Mouse (Mus musculus) thymus, postnatal 4 days (tissue): ENCODE data around the gene Rpn2.

Experiments used
- DNase-seq: peaks from one replicate; pipeline ENCODE4 v3.0.0; 2021

Gene Rpn2

GRCm38 (mm10) chr2:157278717-157279415 is at the start of gene Rpn2:
Rpn2 (plus strand) TSS chr2:157279017.
- DNase-seq: peak; percentile 97

DNA sequence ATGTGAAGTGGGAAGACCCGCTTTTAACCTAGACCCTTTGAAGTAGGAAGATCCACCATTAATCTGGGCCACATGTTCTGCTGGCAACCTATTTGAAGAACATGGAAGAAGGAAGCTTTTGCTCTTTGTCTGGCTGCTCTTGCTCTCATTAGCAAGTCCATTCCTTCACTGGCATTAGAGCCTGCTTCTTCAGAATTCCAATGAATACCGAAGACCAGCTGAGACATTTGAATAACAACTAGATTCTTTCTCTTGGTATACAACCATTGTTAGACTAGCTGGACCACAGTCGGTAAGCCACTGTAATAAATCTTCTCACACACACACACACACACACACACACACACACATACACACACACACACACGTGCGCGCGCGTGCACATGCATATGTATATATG is 42.9 kb upstream of the Rpn2 start:
- DNase-seq: no peak

DNA sequence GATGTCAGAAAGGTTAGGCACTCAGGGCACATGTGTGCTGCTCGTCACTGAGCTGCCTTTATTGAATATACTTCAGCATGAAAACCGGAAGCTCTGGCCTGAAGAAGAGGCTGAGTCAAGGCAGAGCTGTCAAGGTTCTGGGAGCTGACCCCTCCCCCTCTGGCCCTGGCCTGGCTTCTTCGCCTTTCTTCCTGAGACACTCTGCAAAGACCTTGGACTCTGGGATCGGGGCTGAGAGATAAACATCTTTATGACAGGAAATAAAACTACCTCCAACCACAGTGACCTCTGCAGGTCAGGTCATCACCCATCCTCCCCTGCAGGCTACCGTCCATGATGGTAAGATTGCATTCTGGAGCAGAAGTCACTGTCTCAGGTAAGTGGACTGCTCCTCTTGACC is 33.8 kb upstream of the Rpn2 start:
- DNase-seq: no peak

DNA sequence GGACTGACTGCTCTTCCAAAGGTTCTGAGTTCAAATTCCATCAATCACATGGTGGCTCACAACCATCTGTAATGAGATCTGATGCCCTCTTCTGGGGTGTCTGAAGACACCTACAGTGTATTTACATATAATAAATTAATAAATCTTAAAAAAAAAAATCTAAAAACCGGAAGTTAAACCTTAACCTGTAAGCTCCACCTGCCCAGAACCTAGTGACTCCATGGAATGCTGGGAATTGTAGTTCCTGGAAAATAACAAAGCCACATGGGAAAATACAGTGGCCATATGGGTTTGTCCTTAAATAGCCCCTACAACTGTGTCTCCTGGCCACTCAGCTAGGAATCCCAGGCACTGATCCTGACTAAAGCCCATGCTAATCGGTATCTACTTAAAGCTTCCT is 33.2 kb upstream of the Rpn2 start:
- DNase-seq: no peak

DNA sequence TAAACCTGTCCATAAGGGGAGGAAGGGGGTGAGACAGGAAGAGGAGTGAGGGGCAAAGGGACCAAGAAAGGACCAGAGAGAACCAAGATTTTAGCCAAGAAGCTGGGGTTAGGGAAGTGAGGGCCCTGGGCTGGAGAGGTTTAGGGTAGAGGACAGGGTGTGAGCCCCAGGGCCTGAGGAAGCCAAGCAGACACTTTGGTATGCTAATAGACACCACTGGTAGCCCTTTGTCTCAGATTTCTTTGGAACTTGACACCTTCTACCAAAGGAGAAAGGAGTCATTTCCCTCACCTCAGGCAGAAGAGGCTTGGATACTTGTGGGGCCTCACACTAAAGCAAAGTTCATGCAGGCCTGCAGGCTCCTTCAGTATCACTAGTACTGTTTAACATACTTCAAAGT is 30.7 kb upstream of the Rpn2 start:
- no peak for DNase-seq

DNA sequence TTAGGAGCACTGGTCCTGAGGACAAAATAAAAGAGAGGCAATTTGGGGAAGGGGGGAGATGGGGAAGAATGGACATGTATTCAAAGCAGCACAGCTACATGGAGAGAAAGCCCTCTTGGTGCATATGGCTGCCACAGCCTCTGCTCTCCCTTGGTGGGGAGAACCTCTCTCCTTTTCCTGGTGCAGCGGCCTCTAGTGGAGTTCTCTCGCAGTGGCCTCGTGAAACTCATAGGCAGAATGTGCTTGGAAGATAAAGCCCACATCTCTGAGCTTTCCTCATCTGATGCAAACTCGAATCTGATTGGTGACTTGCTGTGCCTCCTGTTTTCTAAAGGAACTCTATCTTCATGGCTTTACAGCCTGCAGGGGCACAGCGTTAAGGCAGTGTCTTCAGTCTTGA is 19.1 kb upstream of the Rpn2 start:
- peak; percentile 82 for DNase-seq

- DNase-seq: no peak
Measured at GRCm38 (mm10) chr2:157261930-157262329, 16.9 kb upstream of the Rpn2 start.

- DNase-seq: no peak
Measured at GRCm38 (mm10) chr2:157262506-157262905, 16.3 kb upstream of the Rpn2 start.

- DNase-seq: no peak
Measured at GRCm38 (mm10) chr2:157263101-157263500, 15.7 kb upstream of the Rpn2 start.

GRCm38 (mm10) chr2:157263832-157264231 is 15.0 kb upstream of the Rpn2 start:
- no peak for DNase-seq

GRCm38 (mm10) chr2:157279416-157279800 is 591 bp downstream of the Rpn2 start, which contains the start of gene Mroh8:
Mroh8 (minus strand) TSS chr2:157279549.
- no peak for DNase-seq

DNA sequence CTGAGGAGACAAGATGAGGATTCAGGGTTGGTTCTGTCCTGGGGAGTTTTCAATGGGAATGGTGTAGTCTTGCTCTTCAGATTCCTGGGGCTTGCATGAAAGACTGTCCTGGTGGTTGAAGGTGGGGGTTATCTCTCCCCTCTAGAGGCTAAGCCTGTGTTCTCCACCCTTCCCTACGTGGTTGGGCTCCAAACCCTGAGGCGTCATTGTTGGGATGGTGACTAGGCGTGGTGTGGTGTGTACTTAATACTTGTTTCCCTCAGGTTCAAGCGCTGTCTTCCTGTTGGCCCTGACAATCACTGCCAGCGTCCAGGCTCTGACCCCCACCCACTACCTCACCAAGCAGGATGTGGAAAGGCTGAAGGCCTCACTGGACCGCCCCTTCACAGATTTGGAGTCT is 4.5 kb downstream of the Rpn2 start:
- no peak for DNase-seq

DNA sequence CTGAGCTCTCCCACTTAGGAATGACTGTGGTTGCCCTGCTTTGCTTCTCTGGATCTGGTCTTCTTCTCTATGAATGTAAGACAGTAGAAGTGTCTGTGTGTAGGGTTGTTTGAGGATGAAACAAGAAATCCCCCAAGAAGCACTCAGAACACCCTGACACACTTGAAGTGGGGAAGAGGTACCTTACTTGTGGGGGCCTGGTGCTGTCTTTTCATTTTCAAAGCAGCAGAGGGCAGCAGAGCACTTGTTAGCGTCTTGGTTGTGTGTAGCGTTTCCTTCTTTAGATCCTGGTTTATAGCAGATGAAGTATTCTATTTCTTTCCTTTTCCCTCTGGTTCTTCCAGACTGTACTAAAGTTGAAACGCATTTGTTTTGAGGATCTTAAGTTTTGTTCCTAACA is 8.7 kb downstream of the Rpn2 start:
- DNase-seq: peak; percentile 61

DNA sequence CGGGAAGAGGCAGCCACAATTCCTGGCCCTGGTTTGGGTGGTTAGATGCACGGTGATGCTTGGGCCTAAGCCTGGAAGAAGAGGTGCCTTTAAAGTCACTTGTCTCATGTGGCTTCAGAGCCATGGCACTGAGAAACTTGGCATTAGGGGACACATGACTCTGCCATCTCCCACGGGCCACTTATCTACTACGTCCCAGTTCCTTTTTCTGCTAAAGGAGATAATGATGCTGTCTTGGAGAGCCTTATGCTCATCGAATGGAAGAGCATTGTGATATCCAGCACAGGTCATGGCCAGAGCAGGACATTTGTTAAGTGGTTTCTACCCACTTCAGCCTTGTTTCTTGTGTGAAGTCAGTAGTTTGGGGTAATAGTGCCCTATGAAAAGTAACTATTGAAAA is 10.2 kb downstream of the Rpn2 start:
- DNase-seq: no peak

GRCm38 (mm10) chr2:157292093-157292492 is 13.3 kb downstream of the Rpn2 start:
- peak; percentile 82 for DNase-seq

GRCm38 (mm10) chr2:157296105-157296689 is 17.4 kb downstream of the Rpn2 start:
- DNase-seq: no peak

DNA sequence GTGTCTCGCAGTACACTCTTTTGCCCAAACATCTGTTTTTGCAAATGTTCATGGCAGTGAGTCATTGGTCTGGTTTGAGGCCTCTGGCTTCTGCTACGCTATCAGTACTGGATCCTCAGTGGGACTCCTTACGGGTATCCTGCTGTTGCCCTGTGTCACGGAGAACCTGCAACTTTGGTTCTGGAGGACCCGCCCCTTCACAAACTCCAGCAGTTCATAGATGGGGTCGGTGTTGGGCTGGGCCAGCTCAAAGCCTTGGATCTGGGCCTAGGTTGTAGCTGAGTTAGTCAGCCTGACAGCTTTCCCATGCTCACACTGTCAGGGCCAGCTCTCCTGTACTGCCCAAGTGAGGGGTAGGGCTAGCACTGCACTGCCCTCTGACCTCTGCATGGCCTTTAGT is 21.2 kb downstream of the Rpn2 start:
- DNase-seq: no peak

- DNase-seq: no peak
Measured at GRCm38 (mm10) chr2:157303096-157303495, 24.3 kb downstream of the Rpn2 start.

DNA sequence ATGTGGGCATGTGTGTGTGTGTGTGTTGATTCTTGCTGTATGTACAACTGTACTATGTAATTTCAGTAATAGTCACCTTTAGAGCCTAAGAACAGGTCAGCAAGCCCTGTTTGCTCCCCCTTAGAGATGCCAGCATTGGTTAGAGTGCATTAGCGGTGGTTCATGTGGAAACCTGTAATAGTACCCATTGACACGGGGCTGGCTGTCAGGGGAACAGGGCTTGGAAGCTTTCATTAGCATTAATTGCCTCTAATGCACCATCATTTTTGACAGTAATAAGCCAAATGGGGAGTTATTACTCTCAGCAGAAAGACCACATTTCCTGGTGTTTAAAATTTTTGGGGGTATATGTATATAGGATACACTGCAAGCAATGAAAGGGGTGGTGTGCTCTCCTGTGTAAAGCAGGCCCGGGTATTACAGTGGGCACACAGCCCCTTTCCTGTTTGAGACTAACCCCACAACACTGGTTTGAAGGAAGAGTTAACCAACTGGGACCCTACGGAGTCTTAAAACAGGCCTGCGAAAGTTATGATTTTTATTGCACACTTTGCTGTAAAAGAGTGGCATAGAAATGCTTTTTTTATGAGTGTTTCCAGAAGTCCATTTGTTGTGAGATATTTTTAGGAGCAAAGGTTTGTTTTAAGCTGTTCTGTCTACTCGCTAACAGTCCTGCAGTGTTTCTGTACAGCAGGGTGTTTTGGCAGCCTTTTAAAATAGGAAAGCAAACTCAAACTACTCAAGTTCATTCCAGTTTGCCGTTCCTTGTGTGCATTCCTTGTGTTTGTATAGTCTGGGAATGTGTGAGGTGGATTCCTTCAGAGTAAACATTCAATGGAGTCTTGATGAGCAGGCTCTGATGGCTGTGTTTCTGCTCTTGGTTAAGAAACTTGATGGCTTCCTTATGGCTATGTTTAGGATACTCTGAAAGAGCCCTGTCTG is 27.5 kb downstream of the Rpn2 start:
- DNase-seq: no peak

- DNase-seq: no peak
Measured at GRCm38 (mm10) chr2:157307715-157308265, 29.0 kb downstream of the Rpn2 start.

DNA sequence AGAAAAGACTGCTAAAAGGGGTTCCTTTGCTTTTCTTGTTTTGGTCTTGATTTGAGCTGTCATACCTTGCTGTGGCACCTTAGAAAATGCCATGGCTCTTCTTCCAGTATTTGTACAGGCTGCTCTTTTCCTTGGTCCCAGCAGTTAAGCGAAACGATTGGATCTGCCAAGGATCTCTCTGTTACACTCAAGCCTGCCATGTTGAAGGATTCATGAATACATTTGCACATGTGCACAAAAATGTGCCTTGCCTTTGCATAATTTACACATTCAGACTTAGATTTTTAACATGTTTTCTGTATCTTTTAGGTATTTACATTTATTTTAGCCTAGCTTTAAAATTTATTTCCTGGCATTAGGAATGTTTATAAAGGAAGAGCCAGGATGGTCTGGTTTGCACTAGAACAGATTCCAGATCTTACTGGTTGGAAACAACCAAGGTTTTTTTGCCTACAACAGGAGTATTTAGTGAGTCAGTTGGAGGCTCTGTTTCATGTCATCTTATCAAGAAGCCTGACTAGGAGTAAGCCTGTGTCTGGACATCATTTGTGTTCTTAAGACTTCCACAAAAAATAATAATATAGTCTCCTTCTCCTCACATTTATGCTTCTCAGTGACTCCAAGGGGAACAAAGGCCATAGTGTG is 29.6 kb downstream of the Rpn2 start:
- no peak for DNase-seq

GRCm38 (mm10) chr2:157309611-157310010 is 30.8 kb downstream of the Rpn2 start:
- no peak for DNase-seq
